Mouse (Mus musculus) thymus, postnatal 4 days (tissue): Measurements from ENCODE around the gene Slc8a3.

Experiments
- DNase-seq: peaks from one replicate; pipeline ENCODE4 v3.0.0; 2021

Gene Slc8a3

DNA sequence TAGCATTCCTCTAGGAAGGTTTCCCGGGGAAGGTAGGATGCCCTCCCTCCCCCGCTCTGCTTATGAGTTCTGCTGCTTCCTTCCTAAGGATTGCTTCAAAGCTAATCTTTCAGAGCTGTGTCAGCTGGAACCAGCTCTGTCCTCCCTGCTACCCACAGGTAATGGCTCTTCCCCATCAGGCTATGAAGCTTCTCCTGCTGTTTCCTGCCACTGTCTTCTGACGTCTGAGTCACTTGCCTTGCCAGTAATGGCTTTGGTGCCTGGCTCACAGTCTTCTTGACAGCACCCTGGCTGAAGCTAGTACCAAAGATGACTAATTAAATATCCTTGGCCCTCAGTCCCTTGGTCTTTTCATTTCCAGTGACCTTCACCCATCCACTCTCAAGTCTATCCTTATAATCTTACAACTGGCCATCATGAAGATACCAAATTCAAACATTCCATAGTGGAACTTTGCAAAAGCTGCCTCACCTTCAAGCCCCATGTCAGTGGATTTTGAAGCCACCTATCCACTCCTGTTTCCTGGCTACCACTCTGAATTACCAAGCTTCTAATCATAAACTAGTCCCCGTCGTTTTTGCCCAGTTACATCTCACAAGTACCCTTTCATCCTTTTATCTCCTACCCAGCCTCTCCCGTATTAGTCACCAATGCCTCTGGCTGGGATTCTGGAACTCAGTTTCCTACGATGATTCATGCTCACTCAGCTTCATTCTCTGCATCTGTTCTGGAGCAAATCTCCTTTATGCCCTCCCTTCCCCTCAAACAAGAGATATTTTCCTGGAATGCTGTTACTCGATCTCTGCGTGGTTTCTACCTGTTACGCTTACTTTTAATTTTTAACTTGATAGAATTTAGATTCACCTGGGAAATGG lies 97.3 kb downstream of the Slc8a3 start:
- DNase-seq, result no peak

- DNase-seq, result no peak
Observed at GRCm38 (mm10) chr12:81233746-81234380, 99.1 kb downstream of the Slc8a3 start.

GRCm38 (mm10) chr12:81227767-81228460 lies 105.1 kb downstream of the Slc8a3 start:
- no peak for DNase-seq

- no peak for DNase-seq
Observed at GRCm38 (mm10) chr12:81226590-81226989, 106.4 kb downstream of the Slc8a3 start.

GRCm38 (mm10) chr12:81225966-81226577 lies 106.9 kb downstream of the Slc8a3 start:
- no peak for DNase-seq

DNA sequence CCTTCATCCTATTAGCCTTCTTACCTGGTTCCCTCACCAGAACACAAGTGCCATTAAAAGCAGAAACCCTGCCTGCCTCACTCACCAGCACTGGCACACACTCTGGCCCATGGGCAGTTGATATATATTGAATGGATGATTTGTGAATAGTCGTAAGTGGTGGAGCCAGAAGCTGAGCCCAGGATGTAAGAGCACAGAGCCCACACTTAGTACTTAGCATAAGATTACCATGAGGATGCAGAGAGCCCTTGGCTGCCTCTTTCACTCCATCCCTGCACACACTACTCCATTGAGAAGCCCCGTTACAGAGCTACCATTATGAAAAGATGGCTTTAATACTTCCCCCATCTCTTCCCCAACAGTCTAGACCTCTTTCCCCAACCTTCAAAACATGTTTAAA lies 108.1 kb downstream of the Slc8a3 start:
- no peak for DNase-seq

GRCm38 (mm10) chr12:81223276-81223675 lies 109.7 kb downstream of the Slc8a3 start:
- no peak for DNase-seq

GRCm38 (mm10) chr12:81219339-81219738 lies 113.6 kb downstream of the Slc8a3 start:
- no peak for DNase-seq

DNA sequence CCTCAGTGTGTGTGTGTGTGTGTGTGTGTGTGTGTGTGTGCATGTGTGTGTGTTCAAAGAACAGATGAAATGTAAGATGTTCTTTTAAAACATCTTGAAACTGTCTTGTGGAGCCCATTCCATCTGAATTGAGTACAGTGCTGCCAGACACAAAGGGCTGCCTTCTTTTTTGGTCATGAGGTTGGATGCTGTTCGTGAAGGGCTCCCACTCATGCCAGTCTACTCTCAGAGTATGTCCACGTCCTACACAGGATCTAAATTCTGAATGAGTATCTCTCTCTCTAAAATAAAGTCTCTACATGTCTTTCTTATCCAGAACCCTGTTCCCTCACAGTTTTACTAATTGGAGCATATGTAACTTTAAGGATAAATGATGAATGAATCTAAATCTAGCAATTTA lies 124.4 kb downstream of the Slc8a3 start:
- DNase-seq, result no peak

DNA sequence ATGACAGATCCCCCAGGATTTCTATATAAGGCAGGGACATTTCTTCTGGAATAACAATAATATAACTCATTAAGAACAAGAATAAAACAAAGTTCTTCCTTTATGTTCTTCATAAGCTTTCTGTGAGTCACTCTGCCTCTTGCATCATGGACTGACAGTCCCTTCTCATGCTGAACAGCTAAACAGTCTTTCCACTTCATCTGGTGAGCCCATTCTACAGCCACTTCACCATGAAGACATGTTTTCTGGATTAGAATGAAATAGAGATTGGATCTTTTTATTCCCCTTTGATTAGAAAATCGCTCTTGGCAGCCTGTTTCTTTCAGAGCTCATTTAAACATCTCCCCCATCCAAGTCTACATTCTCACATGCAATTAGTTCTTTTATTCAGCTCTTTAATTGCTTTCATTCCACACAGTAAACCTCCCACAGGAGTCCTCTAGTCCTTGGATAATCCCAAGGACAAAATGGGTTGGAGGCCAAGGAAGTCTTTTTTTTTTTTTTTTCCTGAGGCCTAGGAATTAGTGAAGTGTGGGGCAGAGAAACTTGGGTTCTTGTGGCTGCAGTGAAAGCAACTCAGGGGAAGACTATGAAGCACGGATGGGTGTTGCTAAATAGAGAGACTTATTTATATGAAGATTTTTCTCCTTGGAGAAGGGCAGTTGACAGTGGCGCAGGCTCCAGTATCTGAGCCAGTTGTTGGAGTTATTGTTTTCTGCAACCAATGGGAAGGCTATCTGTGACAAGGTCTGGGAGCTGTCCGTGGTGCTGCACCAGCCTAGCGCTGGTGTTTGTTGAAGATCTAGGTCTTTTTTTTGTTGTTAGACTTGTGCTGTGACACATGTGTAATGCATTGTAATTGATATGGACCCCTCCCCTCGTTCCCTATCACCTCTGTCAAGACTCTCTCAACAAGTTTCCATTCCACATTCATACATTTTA lies 127.1 kb downstream of the Slc8a3 start:
- DNase-seq, result peak; percentile 80

DNA sequence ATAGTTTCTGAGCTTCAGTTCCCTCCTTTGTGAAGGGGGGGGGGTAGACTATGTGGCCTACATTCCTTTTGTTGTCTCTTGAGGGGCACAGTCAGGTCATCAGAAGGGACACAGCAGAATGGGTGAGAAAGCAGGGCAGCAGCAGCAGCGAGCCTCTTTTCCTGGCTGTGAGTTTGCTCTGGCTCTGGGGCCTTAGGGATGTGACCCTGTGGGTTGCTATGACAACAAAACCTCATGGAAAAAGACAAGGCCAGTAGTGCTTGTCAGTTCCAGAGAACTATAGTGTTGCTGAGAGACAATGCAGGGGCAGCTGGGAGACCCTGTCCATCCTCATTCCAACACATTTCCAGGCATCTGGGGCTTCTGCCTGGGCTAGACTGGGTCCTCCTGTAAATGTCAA lies 129.8 kb downstream of the Slc8a3 start:
- no peak for DNase-seq

DNA sequence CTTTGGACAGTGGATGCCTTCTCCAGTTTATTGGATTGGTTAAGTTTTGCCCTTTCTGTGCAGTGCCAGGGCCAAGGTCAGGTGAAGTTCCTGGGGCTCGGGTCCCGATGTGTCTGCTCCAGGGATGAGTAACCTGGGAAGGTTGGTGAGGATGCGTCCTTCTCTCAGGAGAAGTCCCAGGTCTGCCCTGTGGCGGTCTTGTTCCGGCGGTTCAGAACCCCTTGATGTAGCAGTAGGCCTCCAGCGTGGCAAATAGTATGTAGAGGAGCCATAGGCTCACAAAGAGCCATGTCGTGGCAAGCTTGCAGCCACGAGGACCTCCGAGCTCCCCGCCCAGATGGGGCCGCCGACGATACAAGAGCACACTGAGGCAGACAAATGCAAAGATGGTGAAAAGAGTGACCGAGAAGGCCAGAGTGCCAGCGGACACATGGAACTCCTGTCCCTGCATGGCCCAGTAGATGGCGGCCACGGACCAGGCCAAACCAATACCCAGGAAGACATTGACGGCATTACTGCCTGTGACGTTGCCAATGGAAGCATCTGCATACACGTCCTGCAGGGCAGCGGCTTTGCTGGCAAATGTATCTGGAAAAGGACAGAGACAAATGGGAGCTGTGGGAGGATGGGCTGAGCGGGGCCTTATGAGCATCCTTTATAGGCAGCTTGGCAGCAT lies 133.6 kb downstream of the Slc8a3 start:
- peak; percentile 29 for DNase-seq

DNA sequence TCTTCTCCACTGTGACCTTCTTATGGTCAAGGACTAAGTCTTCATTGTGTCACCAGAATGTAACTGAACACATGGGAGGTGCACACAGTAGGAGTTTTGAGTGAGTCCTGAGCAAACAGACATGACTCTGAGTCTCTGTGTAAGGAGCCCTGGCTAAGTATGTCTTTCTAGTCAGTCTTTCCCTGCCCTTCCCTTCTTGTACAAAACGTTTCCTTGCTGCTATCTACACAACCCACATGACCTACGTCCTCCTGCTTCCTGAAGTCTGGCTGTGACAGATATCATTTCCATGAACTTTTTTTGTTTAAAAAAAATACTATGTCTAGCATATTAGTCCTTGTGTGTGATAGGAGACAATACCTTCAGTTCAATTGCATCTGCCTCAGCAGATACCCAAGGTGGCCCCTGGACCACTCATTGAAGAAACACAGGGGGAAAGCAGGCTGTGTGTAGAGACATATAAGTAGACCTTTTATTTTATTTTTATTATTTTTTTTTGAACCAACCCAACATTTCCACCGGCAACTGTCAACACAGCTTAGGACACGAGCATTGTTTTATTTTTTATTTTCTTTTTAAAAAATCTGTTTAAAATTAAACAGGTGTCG lies 135.4 kb downstream of the Slc8a3 start:
- no peak for DNase-seq

DNA sequence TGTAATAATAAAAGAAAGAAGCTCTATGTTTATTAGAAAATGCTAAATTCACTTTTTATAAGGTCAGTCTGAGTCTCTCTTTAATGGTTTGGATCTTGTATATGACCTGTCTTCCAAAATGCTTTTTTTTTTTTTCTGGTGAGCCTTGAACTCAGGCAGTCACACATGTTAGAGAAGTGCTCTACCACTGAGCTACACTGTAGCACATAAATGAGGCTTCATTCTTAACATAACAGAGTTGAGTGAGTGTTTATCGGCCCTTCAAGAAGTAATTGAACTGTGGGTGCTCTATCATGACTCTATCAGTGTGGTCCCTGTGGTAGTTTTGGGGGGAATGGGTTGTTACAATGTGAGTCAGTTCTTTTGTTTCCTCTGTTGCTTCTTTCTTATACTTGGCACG lies 139.0 kb downstream of the Slc8a3 start:
- no peak for DNase-seq

GRCm38 (mm10) chr12:81189636-81190035 lies 143.3 kb downstream of the Slc8a3 start:
- no peak for DNase-seq

GRCm38 (mm10) chr12:81188996-81189395 lies 144.0 kb downstream of the Slc8a3 start:
- DNase-seq, result no peak

DNA sequence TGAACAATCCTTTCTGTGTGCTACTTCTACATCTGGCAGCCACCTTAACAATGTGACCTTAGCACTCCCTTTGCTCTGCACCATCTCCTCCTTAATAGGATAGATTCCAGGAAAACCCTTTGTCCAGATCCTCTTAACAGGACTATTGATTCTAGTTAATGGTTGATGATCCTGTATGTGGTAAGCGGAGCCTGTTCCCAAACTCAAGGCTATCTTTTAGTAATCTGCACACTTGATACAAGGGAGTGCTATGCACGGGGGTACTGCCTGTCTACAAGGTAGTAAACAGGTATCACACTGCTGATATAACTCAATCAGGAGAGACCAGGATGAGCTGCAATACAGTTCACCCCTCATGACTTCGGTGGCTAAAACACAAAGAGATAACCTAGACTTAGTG lies 144.6 kb downstream of the Slc8a3 start:
- DNase-seq, result no peak

DNA sequence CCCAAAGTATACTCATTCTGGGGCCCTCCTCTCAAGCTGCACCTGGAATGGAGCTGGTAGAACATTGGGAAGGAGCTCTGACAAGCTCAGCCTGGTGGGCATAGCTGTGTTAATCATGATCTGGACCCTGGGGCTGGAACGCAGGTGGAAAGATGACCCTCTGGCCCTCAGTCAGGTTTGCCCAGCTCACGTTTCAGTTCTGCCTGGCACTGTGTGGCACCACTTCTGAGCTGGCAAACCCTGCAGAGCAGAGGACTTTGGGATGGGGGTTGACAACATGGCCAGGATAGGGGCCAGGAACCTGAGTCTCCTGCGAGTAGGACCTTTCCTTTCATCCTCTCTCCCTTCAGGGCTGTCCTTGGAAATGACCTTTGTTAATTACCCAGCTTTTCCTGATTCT lies 146.3 kb downstream of the Slc8a3 start:
- DNase-seq, result no peak

DNA sequence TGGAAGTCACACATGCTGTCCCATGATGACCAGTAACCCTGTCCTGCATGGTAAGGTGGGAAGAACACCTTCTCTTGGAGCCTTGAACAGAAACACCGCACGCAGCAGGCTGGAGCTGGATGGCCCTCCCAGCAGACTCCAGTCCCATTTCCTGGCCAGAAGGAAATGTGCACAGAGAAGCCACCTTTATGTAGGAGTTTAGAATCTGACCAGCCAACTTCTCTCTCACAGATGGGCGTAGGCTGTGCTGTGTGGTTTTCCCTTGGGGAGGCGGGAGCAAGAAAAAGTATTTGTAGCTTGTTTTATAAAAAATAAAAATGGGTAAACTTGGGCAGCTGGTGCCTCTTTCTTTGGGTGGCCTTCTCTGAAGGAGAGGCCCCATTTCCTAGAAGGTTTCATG lies 146.9 kb downstream of the Slc8a3 start:
- DNase-seq, result no peak

GRCm38 (mm10) chr12:81184967-81185366 lies 148.0 kb downstream of the Slc8a3 start:
- DNase-seq, result no peak

GRCm38 (mm10) chr12:81182073-81182472 lies 150.9 kb downstream of the Slc8a3 start:
- peak; percentile 83 for DNase-seq
